In genomic region chr7:74011976-74012857, GRCm38 (mm10) we compare ENCODE assay signal across 8 mouse cellular contexts. TPM values are rescaled to one million over a fixed set of nuclear protein-coding genes. Genes with fewer than 3 reads are reported as not detected.
DNase-seq lines count a peak whose midpoint lies in the region; ATAC-seq and TF ChIP-seq lines count a peak whose summit lies in the region.

No protein-coding gene starts in this region.

- no peaks in the 10 kb centered on the region for H3K36me3 ChIP-seq in heart, embryonic 16.5 days (ENCODE audit: control insufficient read depth, insufficient read depth)
- no peaks in the 10 kb centered on the region for H3K36me3 ChIP-seq in lung, postnatal 0 days (ENCODE audit: insufficient read depth, low read length)

- TF ChIP-seq CTCF in lung, postnatal 0 days (IDR thresholded peaks at IDR 0.05), result no peak

- peaks cover 43% of the 10 kb centered on the region for H3K27me3 ChIP-seq in heart, embryonic 16.5 days (ENCODE audit: control insufficient read depth, insufficient read depth, low read length)
- 0 out of 2 replicates have a peak, but pooled peaks cover 17% of the 10 kb centered on the region for H3K27me3 ChIP-seq in lung, postnatal 0 days (replicated peaks; ENCODE audit: insufficient read depth, low read length)

- no peak overlapping the region for H3K27ac ChIP-seq in heart, embryonic 16.5 days (ENCODE audit: low read length)
- no peak overlapping the region for H3K27ac ChIP-seq in lung, postnatal 0 days (ENCODE audit: low read length)

- H3K9ac ChIP-seq in heart, embryonic 16.5 days (ENCODE audit: low read length), result peak overlapping the region; percentile 75
- no peak overlapping the region for H3K9ac ChIP-seq in lung, postnatal 0 days (replicated peaks; ENCODE audit: low read depth)

- H3K4me2 ChIP-seq in heart, embryonic 16.5 days (ENCODE audit: low read depth, low read length), result peak overlapping the region; percentile 97
- H3K4me2 ChIP-seq in lung, postnatal 0 days (replicated peaks; ENCODE audit: low read depth, low read length), result peak overlapping the region; percentile 100

- peak overlapping the region; percentile 77 for H3K4me3 ChIP-seq in heart, embryonic 16.5 days (ENCODE audit: low read length)
- peak overlapping the region; percentile 55 for H3K4me3 ChIP-seq in lung, postnatal 0 days (ENCODE audit: low read depth, low read length)

- no peak for TF ChIP-seq EP300 in lung, postnatal 0 days (IDR thresholded peaks at IDR 0.05)

- H3K4me1 ChIP-seq in heart, embryonic 16.5 days (ENCODE audit: control insufficient read depth, insufficient read depth, low read length), result peaks cover 8% of the 10 kb centered on the region; the same call in 1 of the 2 replicates
- H3K4me1 ChIP-seq in lung, postnatal 0 days (ENCODE audit: insufficient read depth, low read depth, low read length), result no peaks in the 10 kb centered on the region

- H3K9me3 ChIP-seq in heart, embryonic 16.5 days (replicated peaks; ENCODE audit: control insufficient read depth, low read length), result no peaks in the 10 kb centered on the region
- H3K9me3 ChIP-seq in lung, postnatal 0 days (ENCODE audit: low read length), result no peaks in the 10 kb centered on the region

- 4% methylated on average over 43 of the region's 43 CpGs for WGBS in heart, embryonic 16.5 days
- WGBS in lung, postnatal 0 days, result 6% methylated on average over 42 of the region's 43 CpGs

- peak; percentile 28 for DNase-seq in kidney, postnatal 10 days
- no peak for DNase-seq in kidney, postnatal 25 days
- peak; percentile 62 for DNase-seq in embryo, embryonic 11 days
- no peak for DNase-seq in lung, postnatal 0 days (ENCODE audit: low spot score)
- DNase-seq in spleen, postnatal 36 days (ENCODE audit: low spot score in 2 of 2), result no peak
- DNase-seq in thymus, postnatal 25 days, result no peak

- no peak; the same call in 1 of the 2 replicates for ATAC-seq in heart, embryonic 16.5 days (replicated peaks; ENCODE audit: extremely low read depth, insufficient read depth, low FRiP score)
- ATAC-seq in lung, postnatal 0 days, result no peak
- ATAC-seq in frontal cortex, adult (ENCODE audit: low TSS enrichment), result no peak

RNA-seq across cellular contexts. Expression of gene St8sia2, which starts 1.3 kb away (rescaled TPM):
- 1.2 and 1.3 TPM in 2 replicates for polyA plus RNA-seq in heart, embryonic 16.5 days (2015; fragmentation: Nextera tagmentation; extraction: Ambion mirVana)
- 3.5 and 4.4 TPM in 2 replicates for polyA plus RNA-seq in lung, postnatal 0 days (2015; fragmentation: Nextera tagmentation; extraction: Ambion mirVana)

Comparison
In these comparisons a context has a peak if more than half of its experiments do, and no peak if none do; other contexts are left out.
1. DNase-seq: peak in kidney, postnatal 10 days (single experiment) and embryo, embryonic 11 days (single experiment); none in kidney, postnatal 25 days (0 of 2), lung, postnatal 0 days (single experiment), spleen, postnatal 36 days (0 of 2) and thymus, postnatal 25 days (single experiment).